Mouse (Mus musculus): ENCODE data around the gene Thyn1.

Gene Thyn1

DNA sequence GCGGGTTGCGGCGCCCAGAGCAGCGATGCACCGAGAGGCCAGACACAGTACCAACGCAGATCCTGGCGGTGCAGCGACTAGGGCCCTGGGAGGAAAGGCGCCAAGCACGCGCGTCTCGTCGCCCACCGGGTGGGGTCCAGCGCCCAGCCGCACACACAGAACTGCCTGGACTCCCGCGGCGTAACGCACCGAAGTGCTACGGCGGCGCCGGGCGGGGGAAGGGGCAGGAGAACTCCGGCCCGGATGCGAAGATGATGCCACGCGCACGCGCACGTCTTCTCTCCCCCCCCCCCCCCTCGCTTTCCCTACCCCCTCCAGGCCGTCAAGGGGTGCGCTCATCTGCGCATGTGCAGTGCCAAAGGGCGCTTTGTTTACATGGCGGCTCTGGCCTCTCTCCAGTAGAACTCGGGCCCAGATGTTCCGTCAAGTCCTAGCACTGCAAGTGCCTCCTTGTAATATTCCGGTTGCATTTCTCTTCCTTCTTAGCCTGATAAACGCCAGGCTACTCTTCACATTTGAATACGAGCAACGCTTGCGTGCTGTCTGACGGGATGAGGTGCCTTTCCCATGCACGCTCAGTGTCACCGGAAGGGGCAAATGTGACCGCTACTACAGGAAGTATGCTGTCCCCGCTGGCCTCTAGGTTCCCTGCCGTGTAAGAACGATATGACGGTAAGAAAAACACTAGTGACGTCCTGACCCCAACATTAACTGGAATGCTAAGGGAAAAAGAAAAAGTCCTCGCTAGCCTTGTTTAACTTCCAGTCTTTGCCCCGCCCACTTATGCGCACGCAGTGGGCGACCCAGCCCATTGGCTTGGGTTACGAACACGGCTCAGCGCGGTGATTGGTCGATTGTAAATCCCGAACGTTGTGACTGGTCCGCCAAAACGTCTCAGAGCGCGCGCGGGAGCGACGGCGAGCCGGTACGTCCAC lies 30.6 kb downstream of the Thyn1 start, which contains the start of the genes Vps26b and Ncapd3:
Gene Vps26b (minus strand): TSS at position 238 of the 935 bp plus-strand sequence.
Gene Ncapd3 (plus strand): TSS at position 348 of the 935 bp plus-strand sequence.
- DNase-seq (ENCODE audit: low spot score in 2 of 2), result peak; percentile 89 to 90

DNA sequence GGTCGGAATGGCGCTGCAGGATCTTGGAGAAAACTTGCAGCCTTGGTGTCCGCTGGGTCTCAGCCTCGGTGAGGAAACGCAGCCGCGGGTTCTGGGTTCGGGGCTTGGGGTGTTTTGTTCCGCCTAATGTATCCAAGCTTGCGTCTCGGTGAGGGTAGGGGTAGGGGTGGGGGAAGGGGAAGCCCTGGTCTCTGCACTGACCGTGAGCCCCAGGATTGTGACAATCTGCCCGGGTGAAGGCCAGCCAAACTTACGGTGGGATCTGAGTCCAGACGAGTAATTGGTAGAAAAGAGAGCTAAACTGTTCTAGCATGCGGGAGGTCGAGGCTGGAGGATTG lies 31.2 kb downstream of the Thyn1 start:
- DNase-seq (ENCODE audit: low spot score in 2 of 2), result no peak

GRCm38 (mm10) chr9:27043892-27044291 lies 44.4 kb downstream of the Thyn1 start:
- DNase-seq (ENCODE audit: low spot score in 2 of 2), result no peak

DNA sequence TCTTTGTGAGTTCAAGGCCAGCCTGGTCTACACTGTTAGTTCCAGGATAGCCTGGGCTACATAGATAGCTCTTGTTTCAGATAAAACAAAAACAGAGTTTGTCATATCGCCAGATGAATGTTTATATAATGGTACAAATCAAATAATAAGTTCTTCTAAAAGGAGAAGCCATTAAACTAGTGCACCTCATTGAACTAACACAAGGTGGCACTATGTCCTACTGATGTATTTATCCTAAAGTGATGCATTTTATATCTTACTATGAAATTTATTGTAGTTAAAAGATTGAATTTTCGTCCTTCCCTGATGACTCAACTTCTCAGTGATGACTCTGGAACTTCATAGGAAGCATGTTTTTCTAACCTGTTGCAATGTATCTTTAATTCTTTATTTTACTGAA lies 50.0 kb downstream of the Thyn1 start:
- DNase-seq (ENCODE audit: low spot score in 2 of 2), result no peak

Data from spleen, postnatal 14 days (tissue).